ENCODE assay signal across 12 mouse cellular contexts in genomic region chr2:179586436-179586835, GRCm38 (mm10).
DNase-seq lines count a peak whose midpoint lies in the region; ATAC-seq lines count a peak whose summit lies in the region.
"Had no signal": no experiment of that assay in that cellular context is flagged by ENCODE, and none has a peak within 500 bp of the region (broad histone marks: within the 10 kb centered on the region; RNA-seq: fewer than 3 reads in every experiment).

No protein-coding gene starts in this region.

- DNase-seq in hindbrain, embryonic 14.5 days (ENCODE audit: low spot score), result no peak
- DNase-seq in frontal cortex, postnatal 36 days (ENCODE audit: low spot score in 2 of 2), result peak; percentile 46 to 73
- peak; percentile 18 to 19 for DNase-seq in layer of hippocampus, postnatal 25 days (ENCODE audit: extremely low spot score in 1 of 2, low spot score in 1 of 2)
- DNase-seq in right cerebral cortex, postnatal 14 days, result peak; percentile 32
- DNase-seq in urinary bladder, postnatal 25 days (ENCODE audit: low spot score), result no peak
- DNase-seq: adrenal gland, postnatal 36 days; heart, adult 11 months; heart, postnatal 10 days had no signal

- peaks cover 16% of the 10 kb centered on the region for H3K4me1 ChIP-seq in hindbrain, embryonic 14.5 days (replicated peaks; ENCODE audit: control insufficient read depth, insufficient read depth, low read length)
- peaks cover 26% of the 10 kb centered on the region for H3K4me1 ChIP-seq in hindbrain, embryonic 13.5 days (replicated peaks)
- peaks cover 24% of the 10 kb centered on the region for H3K4me1 ChIP-seq in kidney, embryonic 15.5 days
- H3K4me1 ChIP-seq: liver, embryonic 15.5 days had no signal

- H3K9ac ChIP-seq in hindbrain, embryonic 14.5 days, result no peak overlapping the region
- H3K9ac ChIP-seq in hindbrain, embryonic 13.5 days, result no peak overlapping the region
- H3K9ac ChIP-seq in kidney, embryonic 15.5 days, result no peak overlapping the region
- H3K9ac ChIP-seq: liver, embryonic 15.5 days; midbrain, embryonic 12.5 days had no signal

- no peak overlapping the region for H3K4me2 ChIP-seq in hindbrain, embryonic 14.5 days (replicated peaks)
- H3K4me2 ChIP-seq in hindbrain, embryonic 13.5 days, result no peak overlapping the region
- H3K4me2 ChIP-seq in kidney, embryonic 15.5 days, result no peak overlapping the region
- H3K4me2 ChIP-seq: liver, embryonic 15.5 days; midbrain, embryonic 12.5 days had no signal

- no peak overlapping the region for H3K4me3 ChIP-seq in hindbrain, embryonic 14.5 days (replicated peaks; ENCODE audit: low read length)
- H3K4me3 ChIP-seq in hindbrain, embryonic 13.5 days, result no peak overlapping the region
- no peak overlapping the region for H3K4me3 ChIP-seq in kidney, embryonic 15.5 days (replicated peaks)
- H3K4me3 ChIP-seq: liver, embryonic 15.5 days; midbrain, embryonic 12.5 days had no signal

- H3K27me3 ChIP-seq in hindbrain, embryonic 14.5 days (ENCODE audit: control insufficient read depth, insufficient read depth, low read length), result no peaks in the 10 kb centered on the region
- 0 out of 2 replicates have a peak, but pooled peaks cover 5% of the 10 kb centered on the region for H3K27me3 ChIP-seq in hindbrain, embryonic 13.5 days
- H3K27me3 ChIP-seq in kidney, embryonic 15.5 days, result no peaks in the 10 kb centered on the region
- H3K27me3 ChIP-seq: liver, embryonic 15.5 days had no signal

- 0 out of 2 replicates have a peak, but pooled peaks have one; percentile 24 for ATAC-seq in hindbrain, embryonic 14.5 days (ENCODE audit: low FRiP score)
- no peak for ATAC-seq in hindbrain, embryonic 13.5 days (ENCODE audit: low FRiP score)
- no peak for ATAC-seq in kidney, embryonic 15.5 days (replicated peaks; ENCODE audit: low FRiP score)

- H3K36me3 ChIP-seq in hindbrain, embryonic 14.5 days (replicated peaks; ENCODE audit: control insufficient read depth, insufficient read depth), result no peaks in the 10 kb centered on the region
- no peaks in the 10 kb centered on the region for H3K36me3 ChIP-seq in hindbrain, embryonic 13.5 days
- no peaks in the 10 kb centered on the region for H3K36me3 ChIP-seq in kidney, embryonic 15.5 days
- H3K36me3 ChIP-seq: liver, embryonic 15.5 days; midbrain, embryonic 12.5 days had no signal

- WGBS in hindbrain, embryonic 14.5 days, result 86% methylated on average over 11 of the region's 11 CpGs
- WGBS in hindbrain, embryonic 13.5 days, result 90% methylated on average over 11 of the region's 11 CpGs
- WGBS in kidney, embryonic 15.5 days, result 84% methylated on average over 11 of the region's 11 CpGs

- no peaks in the 10 kb centered on the region for H3K9me3 ChIP-seq in hindbrain, embryonic 14.5 days (ENCODE audit: control insufficient read depth, low read length)
- no peaks in the 10 kb centered on the region for H3K9me3 ChIP-seq in hindbrain, embryonic 13.5 days
- no peaks in the 10 kb centered on the region for H3K9me3 ChIP-seq in kidney, embryonic 15.5 days (replicated peaks)
- H3K9me3 ChIP-seq: liver, embryonic 15.5 days; midbrain, embryonic 12.5 days had no signal

- H3K27ac ChIP-seq in hindbrain, embryonic 14.5 days, result no peak overlapping the region
- H3K27ac ChIP-seq in hindbrain, embryonic 13.5 days, result no peak overlapping the region
- H3K27ac ChIP-seq in kidney, embryonic 15.5 days, result no peak overlapping the region
- H3K27ac ChIP-seq: liver, embryonic 15.5 days; midbrain, embryonic 12.5 days had no signal

Comparison
In these comparisons a context has a peak if more than half of its experiments do, and no peak if none do; other contexts are left out.
1. DNase-seq: peak in frontal cortex, postnatal 36 days (2 of 2), layer of hippocampus, postnatal 25 days (2 of 2) and right cerebral cortex, postnatal 14 days (single experiment); none in hindbrain, embryonic 14.5 days (single experiment) and urinary bladder, postnatal 25 days (single experiment).